Mouse (Mus musculus) small intestine, adult 2 months (tissue): Measurements from ENCODE around the gene Apoe. TPM values are rescaled to one million over a fixed set of nuclear protein-coding genes. Genes with fewer than 3 reads are reported as not detected.
A peak's percentile ranks its signal among the peaks of the same experiment; 100 is the strongest.

Experiments
- H3K27ac ChIP-seq: fragments of 200-500 bp; 2 replicates; pipeline ENCODE4 v1.5.1; 2012; ENCODE audit warnings: low read depth, low read length, control low read depth, inconsistent platforms; ENCODE audit not compliant: insufficient read depth
- H3K27me3 ChIP-seq: fragments of 200-500 bp; 2 replicates; pipeline ENCODE4 v1.6.1; 2012; ENCODE audit warnings: mild to moderate bottlenecking, moderate library complexity, low read length, inconsistent platforms; ENCODE audit not compliant: control insufficient read depth, insufficient read depth
- H3K36me3 ChIP-seq: fragments of 200-500 bp; 2 replicates; pipeline ENCODE4 v1.6.1; 2012; ENCODE audit warnings: mild to moderate bottlenecking, low read length, control low read depth, inconsistent platforms; ENCODE audit not compliant: control insufficient read depth, insufficient read depth
- H3K4me1 ChIP-seq: fragments of 200-500 bp; 2 replicates; pipeline ENCODE4 v1.6.1; 2012; ENCODE audit warnings: low read length, inconsistent platforms, mixed read lengths; ENCODE audit not compliant: control insufficient read depth, insufficient read depth, insufficient read length
- H3K4me3 ChIP-seq: fragments of 200-500 bp; 2 replicates; pipeline ENCODE4 v1.5.1; 2012; ENCODE audit warnings: low read depth, mild to moderate bottlenecking, control low read depth, inconsistent platforms, low read length, moderate library complexity
- CTCF ChIP-seq: fragments of 200-500 bp; IDR thresholded peaks from 2 replicates; pipeline ENCODE4 v1.5.1; 2012; ENCODE audit warnings: low read depth, mild to moderate bottlenecking, control low read depth, inconsistent platforms, low read length, moderate library complexity, mixed read lengths; ENCODE audit not compliant: insufficient replicate concordance, insufficient read length; ENCODE audit errors: extremely low read depth
- POLR2A ChIP-seq: fragments of 200-500 bp; IDR thresholded peaks from 2 replicates; pipeline ENCODE4 v1.6.1; 2012; ENCODE audit warnings: low read depth, mild to moderate bottlenecking, control low read depth, inconsistent platforms, low read length, moderate library complexity
- WGBS: fragments of 180-500 bp; shearing (Covaris S2); methylation state at CpG from one replicate; pipeline ENCODE4 v1.1.7; 2018; 5-methylcytosine and 5-hydroxymethylcytosine counted together
- polyA plus RNA-seq: library from polyadenylated mRNA; depleted of rRNA; stranded (reverse); fragments of >200 nt; gene quantifications from 2 replicates; pipeline ENCODE4 v1.2.3, GENCODE M21; 2012

Gene Apoe
- polyA plus RNA-seq, 1 experiment = 591 TPM

GRCm38 (mm10) chr7:19714836-19715235, 15.8 kb upstream of the Apoe start:
- Histone ChIP-seq H3K4me1 (no peaks in the 10 kb centered on the region; the same call in 1 of the 2 replicates), H3K4me3 (peak overlapping the region; percentile 88), H3K36me3 (peaks cover 39% of the 10 kb centered on the region), H3K27ac (peak overlapping the region; percentile 29), H3K27me3 (no peaks in the 10 kb centered on the region)
- under 1% methylated on average over 39 of the region's 39 CpGs for WGBS
- TF ChIP-seq POLR2A = no peak

GRCm38 (mm10) chr7:19713598-19713997, 14.6 kb upstream of the Apoe start:
- Histone ChIP-seq H3K36me3 (peaks cover 40% of the 10 kb centered on the region), H3K27me3 (no peaks in the 10 kb centered on the region), H3K27ac (no peak overlapping the region), H3K4me3 (no peak overlapping the region), H3K4me1 (no peaks in the 10 kb centered on the region; the same call in 1 of the 2 replicates)
- TF ChIP-seq CTCF (no peak), POLR2A (no peak)
- WGBS = 83% methylated on average over 9 of the region's 9 CpGs

- TF ChIP-seq POLR2A = no peak
- peak; percentile 57; the same call in 1 of the 2 replicates for TF ChIP-seq CTCF
- no peak overlapping the region for H3K27ac ChIP-seq
- WGBS = 28% methylated on average over 4 of the region's 4 CpGs
- H3K4me1 ChIP-seq = no peaks in the 10 kb centered on the region; the same call in 1 of the 2 replicates
- H3K4me3 ChIP-seq = no peak overlapping the region
- no peaks in the 10 kb centered on the region for H3K27me3 ChIP-seq
- H3K36me3 ChIP-seq = peaks cover 39% of the 10 kb centered on the region
These were observed 14.2 kb upstream of the Apoe start for GRCm38 (mm10) chr7:19713196-19713595.

GRCm38 (mm10) chr7:19712414-19712813, 13.4 kb upstream of the Apoe start:
- peaks cover 40% of the 10 kb centered on the region for H3K36me3 ChIP-seq
- WGBS = 67% methylated on average over 4 of the region's 4 CpGs
- no peaks in the 10 kb centered on the region; the same call in 1 of the 2 replicates for H3K4me1 ChIP-seq
- no peak overlapping the region for H3K27ac ChIP-seq
- TF ChIP-seq CTCF (peak; percentile 25; the same call in 1 of the 2 replicates), POLR2A (no peak)
- no peaks in the 10 kb centered on the region for H3K27me3 ChIP-seq
- no peak overlapping the region for H3K4me3 ChIP-seq

- no peaks in the 10 kb centered on the region for H3K4me1 ChIP-seq
- peaks cover 47% of the 10 kb centered on the region for H3K36me3 ChIP-seq
- WGBS = 86% methylated on average over 10 of the region's 10 CpGs
- H3K27me3 ChIP-seq = no peaks in the 10 kb centered on the region
- no peak overlapping the region for H3K27ac ChIP-seq
- H3K4me3 ChIP-seq = no peak overlapping the region
- TF ChIP-seq CTCF (no peak), POLR2A (no peak)
These were observed 11.7 kb upstream of the Apoe start for GRCm38 (mm10) chr7:19710650-19711049.

GRCm38 (mm10) chr7:19705271-19705670, 6.3 kb upstream of the Apoe start:
- peaks cover 12% of the 10 kb centered on the region for H3K4me1 ChIP-seq
- WGBS = 90% methylated on average over 7 of the region's 7 CpGs
- no peaks in the 10 kb centered on the region for H3K27me3 ChIP-seq
- no peak overlapping the region for H3K4me3 ChIP-seq
- TF ChIP-seq CTCF (no peak), POLR2A (no peak)
- no peak overlapping the region for H3K27ac ChIP-seq
- peaks cover 45% of the 10 kb centered on the region for H3K36me3 ChIP-seq

- peaks cover 13% of the 10 kb centered on the region for H3K4me1 ChIP-seq
These were observed 5.5 kb upstream of the Apoe start for GRCm38 (mm10) chr7:19704475-19704874.

More at GRCm38 (mm10) chr7:19704475-19704874, 5.5 kb upstream of the Apoe start:
- 80% methylated on average over 4 of the region's 4 CpGs for WGBS
- no peak overlapping the region for H3K27ac ChIP-seq
- no peak for TF ChIP-seq POLR2A
- no peak for TF ChIP-seq CTCF
- no peak overlapping the region for H3K4me3 ChIP-seq
- no peaks in the 10 kb centered on the region for H3K27me3 ChIP-seq
- H3K36me3 ChIP-seq = peaks cover 39% of the 10 kb centered on the region
